Mouse (Mus musculus) liver, embryonic 14.5 days (tissue): ENCODE measurements around the gene Gbgt1.

Source experiments
- CTCF ChIP-seq: IDR thresholded peaks from 2 replicates; pipeline ENCODE4 v1.5.1; 2016; ENCODE audit warnings: antibody characterized with exemption, low read depth, control low read depth
- EP300 ChIP-seq: IDR thresholded peaks from 2 replicates; pipeline ENCODE4 v1.6.1; 2016; ENCODE audit warnings: antibody characterized with exemption, low read depth

GRCm38 (mm10) chr2:28451663-28452062 is 45.0 kb upstream of the Gbgt1 start:
- TF ChIP-seq EP300 (no peak), CTCF (no peak)
